Mouse (Mus musculus) embryonic facial prominence, embryonic 14.5 days (tissue): ENCODE results near the gene Pf4. TPM values are rescaled to one million over a fixed set of nuclear protein-coding genes. Genes with fewer than 3 reads are reported as not detected.
"Not testable (repeated sequence)": the region's sequence is repeated elsewhere in the genome, so short reads cannot be mapped to it uniquely, and the experiment has no call there.

ENCODE experiments used
- ATAC-seq: fragments of 200-750 bp; cut with Nextera tagmentation; 2 replicates; pipeline ENCODE4 v1.8.0; 2017; ENCODE audit warnings: low read depth, moderate number of reproducible peaks, moderate TSS enrichment
- DNase-seq: peaks from one replicate; pipeline ENCODE4 v3.0.0-alpha.2; 2015; ENCODE audit warnings: low spot score
- H3K27ac ChIP-seq: fragments of 300-500 bp; sonication (generic); replicated peaks from 2 replicates; pipeline ENCODE4 v1.5.1; 2014; ENCODE audit warnings: low read depth, mild to moderate bottlenecking, low read length, moderate library complexity
- H3K27me3 ChIP-seq: fragments of 300-500 bp; sonication (generic); replicated peaks from 2 replicates; pipeline ENCODE4 v1.6.1; 2014; ENCODE audit warnings: low read length; ENCODE audit not compliant: control insufficient read depth, insufficient read depth
- H3K36me3 ChIP-seq: fragments of 300-500 bp; sonication (generic); 2 replicates; pipeline ENCODE4 v1.6.1; 2014; ENCODE audit warnings: low read length, mixed read lengths; ENCODE audit not compliant: control insufficient read depth, insufficient read depth
- H3K4me1 ChIP-seq: fragments of 300-500 bp; sonication (generic); 2 replicates; pipeline ENCODE4 v1.6.1; 2014; ENCODE audit warnings: antibody characterized with exemption, low read length; ENCODE audit not compliant: control insufficient read depth, insufficient read depth
- H3K4me2 ChIP-seq: fragments of 300-500 bp; sonication (generic); 2 replicates; pipeline ENCODE4 v1.6.1; 2014; ENCODE audit warnings: low read depth, mild to moderate bottlenecking, low read length, moderate library complexity, mixed read lengths
- H3K4me3 ChIP-seq: fragments of 300-500 bp; sonication (generic); 2 replicates; pipeline ENCODE4 v1.5.1; 2014; ENCODE audit warnings: low read depth, mild to moderate bottlenecking, low read length
- H3K9ac ChIP-seq: fragments of 300-500 bp; sonication (generic); 2 replicates; pipeline ENCODE4 v1.6.1; 2014; ENCODE audit warnings: low read depth, mild to moderate bottlenecking, low read length, moderate library complexity, mixed read lengths
- H3K9me3 ChIP-seq: fragments of 300-500 bp; sonication (generic); 2 replicates; pipeline ENCODE4 v1.6.1; 2016; ENCODE audit warnings: low read length; ENCODE audit not compliant: control insufficient read depth
- WGBS: fragments of 180-500 bp; shearing (Covaris S2); extraction: QIAGEN DNeasy Blood & Tissue Kit; methylation state at CpG from one replicate; pipeline ENCODE4 v1.1.7; 2014; 5-methylcytosine and 5-hydroxymethylcytosine counted together
- microRNA-seq: library from miRNA; unstranded; fragments of <30 nt; microRNA quantifications from one replicate; pipeline ENCODE4, GENCODE M21; 2016; ENCODE audit warnings: borderline number of aligned reads
- polyA plus RNA-seq: library from polyadenylated mRNA; unstranded; fragments of >200 nt; fragmentation: Nextera tagmentation; extraction: Ambion mirVana; gene quantifications from 2 replicates; pipeline ENCODE4 v1.2.1, GENCODE M21; 2014

The Pf4 gene
- polyA plus RNA-seq, 1 experiment from 2014 or later, result 125 TPM

GRCm38 (mm10) chr5:90795392-90795791 lies 23.2 kb downstream of the Pf4 start:
- H3K27me3 ChIP-seq, H3K9me3 ChIP-seq, H3K4me3 ChIP-seq, DNase-seq, H3K27ac ChIP-seq, H3K4me2 ChIP-seq, H3K9ac ChIP-seq, H3K4me1 ChIP-seq, ATAC-seq, H3K36me3 ChIP-seq: not testable (repeated sequence)
- 83% methylated on average over 2 of the region's 2 CpGs for WGBS

- ATAC-seq (no peak), DNase-seq (peak; percentile 26)
- Histone ChIP-seq H3K4me2 (no peak overlapping the region), H3K9ac (no peak overlapping the region), H3K27me3 (no peaks in the 10 kb centered on the region), H3K4me3 (no peak overlapping the region), H3K9me3 (no peaks in the 10 kb centered on the region), H3K4me1 (no peaks in the 10 kb centered on the region), H3K36me3 (no peaks in the 10 kb centered on the region), H3K27ac (no peak overlapping the region)
These were observed 32.3 kb downstream of the Pf4 start for GRCm38 (mm10) chr5:90804574-90804973.

GRCm38 (mm10) chr5:90806050-90806449 lies 33.8 kb downstream of the Pf4 start:
- H3K27ac ChIP-seq, result no peak overlapping the region
- no peak overlapping the region for H3K4me3 ChIP-seq
- no peaks in the 10 kb centered on the region for H3K36me3 ChIP-seq
- H3K27me3 ChIP-seq, result no peaks in the 10 kb centered on the region
- H3K9ac ChIP-seq, result no peak overlapping the region
- H3K9me3 ChIP-seq, result no peaks in the 10 kb centered on the region
- ATAC-seq, result no peak
- no peaks in the 10 kb centered on the region for H3K4me1 ChIP-seq
- DNase-seq, result peak; percentile 64
- no peak overlapping the region for H3K4me2 ChIP-seq

GRCm38 (mm10) chr5:90807176-90807950 lies 35.1 kb downstream of the Pf4 start:
- no peaks in the 10 kb centered on the region for H3K4me1 ChIP-seq
- no peak overlapping the region; the same call in 1 of the 2 replicates for H3K27ac ChIP-seq
- ATAC-seq (no peak), DNase-seq (peak; percentile 73)
- no peaks in the 10 kb centered on the region for H3K27me3 ChIP-seq
- H3K4me2 ChIP-seq, result no peak overlapping the region
- no peaks in the 10 kb centered on the region for H3K9me3 ChIP-seq
- 58% methylated on average over 3 of the region's 3 CpGs for WGBS
- no peak overlapping the region for H3K4me3 ChIP-seq
- H3K9ac ChIP-seq, result no peak overlapping the region
- H3K36me3 ChIP-seq, result no peaks in the 10 kb centered on the region

GRCm38 (mm10) chr5:90819756-90820155 lies 47.5 kb downstream of the Pf4 start:
- Histone ChIP-seq H3K4me1 (no peaks in the 10 kb centered on the region), H3K4me2 (no peak overlapping the region), H3K27me3 (no peaks in the 10 kb centered on the region), H3K27ac (no peak overlapping the region), H3K9me3 (no peaks in the 10 kb centered on the region), H3K4me3 (no peak overlapping the region), H3K9ac (no peak overlapping the region), H3K36me3 (no peaks in the 10 kb centered on the region)
- ATAC-seq (no peak), DNase-seq (no peak)

Small RNAs within 50 kb of the gene (microRNA-seq; reads per million reads assigned to microRNA genes)
- gene Gm24322, result not detected

Other genes with a start within 250 kb of the Pf4 start
- 0.10 TPM in 1 of 2 replicates, not detected in the other for gene 5830473C10Rik, start 211.3 kb upstream of the Pf4 start, polyA plus RNA-seq
- gene Rassf6, start 131.8 kb upstream of the Pf4 start, polyA plus RNA-seq, result 2.0 and 2.1 TPM in 2 replicates
- 2.0 and 2.6 TPM in 2 replicates for gene Cxcl5, start 13.1 kb upstream of the Pf4 start, polyA plus RNA-seq
- gene Ppbp, start 3.9 kb upstream of the Pf4 start, polyA plus RNA-seq, result 1.8 and 3.6 TPM in 2 replicates
- gene Cxcl3, start 13.7 kb downstream of the Pf4 start, polyA plus RNA-seq, result 0.17 TPM in 1 of 2 replicates, not detected in the other
- 0.07 and 0.18 TPM in 2 replicates for gene Cxcl15, start 22.1 kb downstream of the Pf4 start, polyA plus RNA-seq
- 1.3 TPM in 2 replicates for gene Cxcl1, start 118.8 kb downstream of the Pf4 start, polyA plus RNA-seq
- 0.18 TPM in 1 of 2 replicates, not detected in the other for gene Cxcl2, start 131.4 kb downstream of the Pf4 start, polyA plus RNA-seq
- 43.1 and 47.7 TPM in 2 replicates for gene Mthfd2l, start 158.7 kb downstream of the Pf4 start, polyA plus RNA-seq